Mouse (Mus musculus): ENCODE data around the gene Ttc39b.
A peak's percentile ranks its signal among the peaks of the same experiment; 100 is the strongest.

The Ttc39b gene

GRCm38 (mm10) chr4:83323910-83324684 is at the start of gene Ttc39b:
Gene Ttc39b (minus strand): TSS chr4:83324255.
- DNase-seq (ENCODE audit: low read depth, low spot score): peak; percentile 96
- no peaks in the 10 kb centered on the region for H3K36me3 ChIP-seq (ENCODE audit: control insufficient read depth, insufficient read depth, low read length, poor library complexity, severe bottlenecking)
- no peaks in the 10 kb centered on the region for H3K27me3 ChIP-seq (ENCODE audit: control insufficient read depth, insufficient read depth, low read length, poor library complexity, severe bottlenecking)

- Histone ChIP-seq H3K27me3 (ENCODE audit: control insufficient read depth, insufficient read depth, low read length, poor library complexity, severe bottlenecking) (no peaks in the 10 kb centered on the region), H3K36me3 (ENCODE audit: control insufficient read depth, insufficient read depth, low read length, poor library complexity, severe bottlenecking) (no peaks in the 10 kb centered on the region)
- no peak for DNase-seq (ENCODE audit: low read depth, low spot score)
These were observed 49.3 kb upstream of the Ttc39b start for GRCm38 (mm10) chr4:83373381-83373780.

GRCm38 (mm10) chr4:83357738-83358137 is 33.7 kb upstream of the Ttc39b start:
- Histone ChIP-seq H3K36me3 (ENCODE audit: control insufficient read depth, insufficient read depth, low read length, poor library complexity, severe bottlenecking) (no peaks in the 10 kb centered on the region), H3K27me3 (ENCODE audit: control insufficient read depth, insufficient read depth, low read length, poor library complexity, severe bottlenecking) (0 out of 2 replicates have a peak, but pooled peaks cover 2% of the 10 kb centered on the region)
- DNase-seq (ENCODE audit: low read depth, low spot score): no peak

- Histone ChIP-seq H3K27me3 (ENCODE audit: control insufficient read depth, insufficient read depth, low read length, poor library complexity, severe bottlenecking) (no peaks in the 10 kb centered on the region), H3K36me3 (ENCODE audit: control insufficient read depth, insufficient read depth, low read length, poor library complexity, severe bottlenecking) (no peaks in the 10 kb centered on the region)
- no peak for DNase-seq (ENCODE audit: low read depth, low spot score)
These were observed 30.7 kb upstream of the Ttc39b start for GRCm38 (mm10) chr4:83354786-83355185.

- Histone ChIP-seq H3K27me3 (ENCODE audit: control insufficient read depth, insufficient read depth, low read length, poor library complexity, severe bottlenecking) (no peaks in the 10 kb centered on the region), H3K36me3 (ENCODE audit: control insufficient read depth, insufficient read depth, low read length, poor library complexity, severe bottlenecking) (no peaks in the 10 kb centered on the region)
- DNase-seq (ENCODE audit: low read depth, low spot score): no peak
These were observed 29.9 kb upstream of the Ttc39b start for GRCm38 (mm10) chr4:83353949-83354348.

- no peaks in the 10 kb centered on the region for H3K27me3 ChIP-seq (ENCODE audit: control insufficient read depth, insufficient read depth, low read length, poor library complexity, severe bottlenecking)
- no peak for DNase-seq (ENCODE audit: low read depth, low spot score)
- H3K36me3 ChIP-seq (ENCODE audit: control insufficient read depth, insufficient read depth, low read length, poor library complexity, severe bottlenecking): no peaks in the 10 kb centered on the region
These were observed 29.2 kb upstream of the Ttc39b start for GRCm38 (mm10) chr4:83353276-83353675.

DNA sequence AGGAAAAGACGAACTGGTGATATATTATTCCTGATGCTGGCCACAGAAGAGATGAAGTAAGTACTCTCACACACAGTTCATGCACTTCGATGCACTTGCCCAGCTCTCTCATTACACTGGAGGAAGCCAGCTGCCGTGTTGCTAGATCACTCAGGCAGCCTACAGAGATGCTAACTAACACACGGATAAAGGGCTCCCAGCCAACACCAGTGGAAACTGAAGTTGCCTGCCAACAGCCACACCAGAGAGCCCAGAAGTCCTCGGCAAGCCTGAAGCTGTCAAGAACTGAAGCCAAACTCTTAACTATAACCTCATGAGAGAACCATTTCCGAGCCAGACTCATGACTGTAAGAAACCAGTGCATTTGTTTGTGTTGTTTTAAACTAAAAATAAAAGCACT is 26.7 kb upstream of the Ttc39b start:
- DNase-seq (ENCODE audit: low read depth, low spot score): no peak
- Histone ChIP-seq H3K27me3 (ENCODE audit: control insufficient read depth, insufficient read depth, low read length, poor library complexity, severe bottlenecking) (no peaks in the 10 kb centered on the region), H3K36me3 (ENCODE audit: control insufficient read depth, insufficient read depth, low read length, poor library complexity, severe bottlenecking) (no peaks in the 10 kb centered on the region)

- Histone ChIP-seq H3K36me3 (ENCODE audit: control insufficient read depth, insufficient read depth, low read length, poor library complexity, severe bottlenecking) (no peaks in the 10 kb centered on the region), H3K27me3 (ENCODE audit: control insufficient read depth, insufficient read depth, low read length, poor library complexity, severe bottlenecking) (no peaks in the 10 kb centered on the region)
- no peak for DNase-seq (ENCODE audit: low read depth, low spot score)
These were observed 24.9 kb upstream of the Ttc39b start for GRCm38 (mm10) chr4:83348970-83349369.

GRCm38 (mm10) chr4:83343895-83344294 is 19.8 kb upstream of the Ttc39b start:
- DNase-seq (ENCODE audit: low read depth, low spot score): peak; percentile 32
- Histone ChIP-seq H3K36me3 (ENCODE audit: control insufficient read depth, insufficient read depth, low read length, poor library complexity, severe bottlenecking) (no peaks in the 10 kb centered on the region), H3K27me3 (ENCODE audit: control insufficient read depth, insufficient read depth, low read length, poor library complexity, severe bottlenecking) (no peaks in the 10 kb centered on the region)

GRCm38 (mm10) chr4:83343146-83343823 is 19.2 kb upstream of the Ttc39b start:
- Histone ChIP-seq H3K27me3 (ENCODE audit: control insufficient read depth, insufficient read depth, low read length, poor library complexity, severe bottlenecking) (no peaks in the 10 kb centered on the region), H3K36me3 (ENCODE audit: control insufficient read depth, insufficient read depth, low read length, poor library complexity, severe bottlenecking) (no peaks in the 10 kb centered on the region)
- no peak for DNase-seq (ENCODE audit: low read depth, low spot score)

DNA sequence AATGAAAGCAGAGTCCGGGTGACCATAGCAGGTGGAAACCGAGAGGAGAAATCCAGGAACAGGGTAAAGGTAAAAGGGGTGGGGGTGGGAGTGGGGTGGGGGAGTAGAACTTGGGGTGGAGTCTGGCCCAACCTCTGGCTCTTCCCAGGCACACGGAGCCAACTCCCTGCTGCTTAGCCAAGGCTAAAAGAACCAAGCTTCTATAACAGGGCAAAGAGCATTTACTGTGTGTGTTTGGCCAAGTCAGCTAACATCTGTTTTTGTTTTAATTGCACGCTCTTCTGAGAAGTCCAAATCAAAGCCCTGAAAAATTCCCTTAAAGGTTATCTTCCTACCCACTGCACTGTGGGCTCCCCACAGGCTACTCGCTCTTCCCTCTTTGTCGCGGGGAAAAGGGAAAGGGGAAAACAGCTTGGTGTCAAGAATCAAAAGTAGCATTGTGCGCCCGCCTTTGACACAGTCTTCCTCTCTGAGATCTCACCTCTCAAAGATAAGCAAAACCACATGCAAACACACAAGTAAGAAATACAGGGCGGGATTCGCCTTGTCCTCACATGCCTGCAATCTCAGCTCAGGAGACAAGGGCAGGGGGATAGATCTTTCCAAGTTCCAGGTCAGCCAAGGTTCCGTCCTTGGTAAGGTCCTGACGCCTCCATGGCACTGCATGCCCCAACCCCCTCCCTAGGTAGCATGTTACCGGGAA is 18.4 kb upstream of the Ttc39b start:
- no peak for DNase-seq (ENCODE audit: low read depth, low spot score)
- no peaks in the 10 kb centered on the region for H3K27me3 ChIP-seq (ENCODE audit: control insufficient read depth, insufficient read depth, low read length, poor library complexity, severe bottlenecking)
- H3K36me3 ChIP-seq (ENCODE audit: control insufficient read depth, insufficient read depth, low read length, poor library complexity, severe bottlenecking): no peaks in the 10 kb centered on the region

DNA sequence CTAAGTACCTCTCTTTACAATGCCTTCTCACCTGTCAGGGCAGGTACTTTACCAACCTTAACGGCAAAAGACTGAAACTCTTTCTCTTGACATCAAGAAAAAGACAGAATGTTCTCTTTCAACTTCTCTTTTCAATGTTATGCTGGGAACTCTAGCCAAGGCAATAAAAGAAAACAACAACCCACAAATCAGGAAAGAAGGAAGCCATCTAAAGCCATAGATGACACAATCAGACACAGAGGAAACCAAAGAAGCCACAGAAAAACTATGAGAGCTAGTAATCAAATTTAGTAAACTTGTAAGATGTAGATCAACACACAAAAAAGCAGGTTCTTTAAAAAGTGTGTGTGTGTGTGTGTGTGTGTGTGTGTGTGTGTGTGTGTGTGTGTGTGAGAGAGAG is 15.3 kb upstream of the Ttc39b start:
- Histone ChIP-seq H3K36me3 (ENCODE audit: control insufficient read depth, insufficient read depth, low read length, poor library complexity, severe bottlenecking) (no peaks in the 10 kb centered on the region), H3K27me3 (ENCODE audit: control insufficient read depth, insufficient read depth, low read length, poor library complexity, severe bottlenecking) (no peaks in the 10 kb centered on the region)
- DNase-seq (ENCODE audit: low read depth, low spot score): no peak

DNA sequence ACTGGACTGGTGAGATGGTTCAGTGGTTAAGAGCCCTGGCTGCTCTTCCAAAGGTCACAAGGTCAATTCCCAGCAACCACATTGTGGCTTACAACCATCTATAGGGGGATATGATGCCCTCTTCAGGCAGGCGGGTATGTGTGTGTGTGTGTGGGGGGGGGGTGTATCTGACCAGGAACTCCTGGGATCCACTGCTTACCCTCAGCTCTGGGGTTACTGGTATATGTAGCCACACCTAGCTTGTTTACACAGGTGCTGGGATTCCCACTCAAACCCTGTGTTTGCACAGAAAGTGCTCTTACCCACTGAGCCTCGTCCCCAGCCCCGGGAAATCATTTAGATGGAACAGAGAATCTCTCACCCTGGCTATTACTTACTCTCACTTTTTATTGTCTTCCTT is 13.7 kb upstream of the Ttc39b start:
- no peaks in the 10 kb centered on the region for H3K36me3 ChIP-seq (ENCODE audit: control insufficient read depth, insufficient read depth, low read length, poor library complexity, severe bottlenecking)
- DNase-seq (ENCODE audit: low read depth, low spot score): no peak
- no peaks in the 10 kb centered on the region for H3K27me3 ChIP-seq (ENCODE audit: control insufficient read depth, insufficient read depth, low read length, poor library complexity, severe bottlenecking)

- no peaks in the 10 kb centered on the region for H3K36me3 ChIP-seq (ENCODE audit: control insufficient read depth, insufficient read depth, low read length, poor library complexity, severe bottlenecking)
- DNase-seq (ENCODE audit: low read depth, low spot score): no peak
- no peaks in the 10 kb centered on the region for H3K27me3 ChIP-seq (ENCODE audit: control insufficient read depth, insufficient read depth, low read length, poor library complexity, severe bottlenecking)
These were observed 6.3 kb upstream of the Ttc39b start for GRCm38 (mm10) chr4:83330369-83330768.

- no peaks in the 10 kb centered on the region for H3K36me3 ChIP-seq (ENCODE audit: control insufficient read depth, insufficient read depth, low read length, poor library complexity, severe bottlenecking)
- DNase-seq (ENCODE audit: low read depth, low spot score): no peak
- H3K27me3 ChIP-seq (ENCODE audit: control insufficient read depth, insufficient read depth, low read length, poor library complexity, severe bottlenecking): no peaks in the 10 kb centered on the region
These were observed 5.6 kb upstream of the Ttc39b start for GRCm38 (mm10) chr4:83329615-83330014.

Measured in splenic B cell, adult 2 months (primary cell).